Mouse (Mus musculus): ENCODE measurements around the gene Snrpc.
A peak's percentile ranks its signal among the peaks of the same experiment; 100 is the strongest.
"Not testable (repeated sequence)": the region's sequence is repeated elsewhere in the genome, so short reads cannot be mapped to it uniquely, and the experiment has no call there.

Snrpc gene

DNA sequence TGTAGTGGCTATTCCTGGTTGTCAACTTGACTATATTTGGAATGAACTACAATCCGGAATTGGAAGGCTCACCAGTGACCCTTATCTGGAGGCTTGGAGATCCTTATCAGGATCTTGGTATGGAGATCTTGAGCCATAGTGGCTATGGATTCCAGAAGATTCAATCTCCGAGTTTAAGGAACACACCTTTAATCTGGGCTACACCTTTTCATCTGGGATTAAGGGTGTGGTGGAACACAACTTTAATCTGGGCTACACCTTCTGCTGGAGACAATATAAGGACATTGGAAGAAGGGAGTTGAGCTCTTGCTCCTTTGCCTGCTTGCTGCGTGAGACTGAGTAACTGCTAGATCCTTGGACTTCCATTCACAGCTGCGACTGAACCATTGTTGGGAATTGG lies at the start of gene Snrpc:
Gene Snrpc, plus strand, starts transcription at position 301 of the 400 bp plus-strand sequence.
- DNase-seq = not testable (repeated sequence)

DNA sequence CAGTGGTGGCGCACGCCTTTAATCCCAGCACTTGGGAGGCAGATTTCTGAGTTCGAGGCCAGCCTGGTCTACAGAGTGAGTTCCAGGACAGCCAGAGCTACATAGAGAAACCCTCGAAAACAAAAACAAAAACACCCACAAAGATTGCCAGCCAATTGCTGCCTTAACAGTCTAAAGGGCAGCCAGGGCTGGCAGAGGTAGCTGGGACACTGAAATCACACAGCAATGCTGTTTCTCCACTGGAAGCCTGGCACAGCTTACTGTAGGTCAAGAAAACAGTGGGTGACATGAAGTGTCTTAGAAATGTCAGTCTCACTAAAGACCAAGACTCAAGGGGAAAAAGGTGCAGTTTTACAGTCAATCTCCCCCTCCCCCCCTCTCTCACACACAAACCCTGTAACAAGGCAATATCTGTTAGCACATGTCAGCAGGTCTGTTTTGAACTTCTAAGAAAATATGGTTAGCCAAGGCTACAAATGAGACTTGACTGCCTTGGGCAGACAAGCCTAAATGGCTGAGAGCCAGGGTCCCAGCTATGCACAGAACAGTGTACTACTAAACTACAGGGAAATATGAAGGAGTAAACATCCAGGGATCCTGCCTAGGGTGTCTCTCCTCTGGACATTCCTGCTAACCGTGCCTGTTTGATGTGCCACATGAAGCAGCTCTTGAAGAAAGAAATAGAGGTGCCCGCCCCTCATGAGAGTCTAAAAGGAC lies 49.3 kb upstream of the Snrpc start:
- no peak for DNase-seq

DNA sequence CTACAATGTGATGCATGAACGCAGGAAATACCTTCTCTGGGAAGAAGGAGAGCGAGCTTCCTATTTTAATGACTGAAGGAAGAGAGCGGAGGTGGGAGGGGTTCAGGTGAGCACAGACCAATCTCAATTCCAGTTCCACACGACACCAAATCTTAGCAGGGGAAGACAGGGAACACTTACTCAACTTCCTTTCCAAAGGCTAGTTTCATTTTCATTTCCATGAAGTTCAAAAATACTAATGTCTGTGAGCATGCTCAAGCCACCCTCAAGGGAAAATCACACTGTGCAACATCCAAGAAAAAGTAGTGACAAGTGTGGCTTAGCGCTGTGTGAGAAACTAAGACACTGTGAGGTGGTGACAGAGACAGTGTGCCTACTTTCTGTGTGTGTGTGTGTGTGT lies 47.9 kb upstream of the Snrpc start:
- no peak for DNase-seq

DNA sequence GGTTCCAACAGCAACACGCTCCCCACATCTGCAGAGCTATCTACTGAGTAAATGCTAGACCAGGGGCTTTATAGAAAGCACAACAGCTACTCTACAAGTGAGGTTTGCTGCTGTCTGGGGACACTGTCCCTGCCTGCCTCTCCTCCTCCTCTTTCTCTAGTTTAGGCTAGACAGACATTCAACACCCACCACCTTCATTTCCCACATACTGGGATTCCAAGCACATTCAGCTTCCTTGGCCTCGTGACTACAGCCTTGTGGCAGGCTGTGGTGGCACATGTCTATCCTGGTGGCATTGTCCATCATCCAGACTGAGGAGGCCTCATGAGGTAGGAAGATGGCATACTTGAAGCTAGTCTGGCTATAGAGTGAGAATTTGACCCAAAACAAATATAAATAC lies 47.0 kb upstream of the Snrpc start:
- no peak for DNase-seq

DNA sequence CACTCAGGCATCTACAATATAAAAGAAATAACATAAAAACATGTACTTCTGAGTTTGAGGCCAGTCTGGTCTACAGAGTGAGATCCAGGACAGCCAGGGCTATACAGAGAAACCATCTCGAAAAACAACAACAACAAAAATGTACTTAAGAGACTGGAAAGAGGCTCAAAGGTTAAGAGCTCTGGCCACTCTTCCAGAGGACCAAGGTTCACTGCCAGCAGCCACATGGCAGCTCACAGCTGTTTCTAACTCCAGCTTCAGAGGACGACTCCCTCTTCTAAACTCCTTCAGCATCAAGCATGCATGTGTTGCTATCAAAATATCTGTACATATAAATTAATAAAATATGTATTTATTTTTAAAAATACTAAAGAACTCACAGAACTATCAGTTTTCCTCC lies 46.4 kb upstream of the Snrpc start:
- no peak for DNase-seq

DNA sequence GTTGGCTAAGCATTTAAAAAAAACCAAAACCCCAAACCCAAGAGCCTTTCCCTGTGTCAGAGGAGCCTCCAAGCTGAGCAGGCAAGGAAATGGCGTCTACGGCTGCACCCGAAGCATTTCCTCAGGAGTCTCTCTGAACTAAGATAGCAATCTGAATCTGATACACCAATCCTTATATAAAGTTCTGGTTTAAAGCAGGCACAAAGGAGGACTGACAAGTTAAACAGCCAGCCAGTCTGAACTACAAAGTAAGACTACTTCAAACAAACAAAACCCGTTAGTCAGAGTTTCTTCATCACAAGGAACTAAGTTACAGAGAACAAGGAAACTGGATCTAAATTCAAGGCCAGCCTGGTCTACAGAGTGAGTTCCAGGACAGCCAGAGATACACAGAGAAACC lies 45.4 kb upstream of the Snrpc start:
- DNase-seq = no peak

DNA sequence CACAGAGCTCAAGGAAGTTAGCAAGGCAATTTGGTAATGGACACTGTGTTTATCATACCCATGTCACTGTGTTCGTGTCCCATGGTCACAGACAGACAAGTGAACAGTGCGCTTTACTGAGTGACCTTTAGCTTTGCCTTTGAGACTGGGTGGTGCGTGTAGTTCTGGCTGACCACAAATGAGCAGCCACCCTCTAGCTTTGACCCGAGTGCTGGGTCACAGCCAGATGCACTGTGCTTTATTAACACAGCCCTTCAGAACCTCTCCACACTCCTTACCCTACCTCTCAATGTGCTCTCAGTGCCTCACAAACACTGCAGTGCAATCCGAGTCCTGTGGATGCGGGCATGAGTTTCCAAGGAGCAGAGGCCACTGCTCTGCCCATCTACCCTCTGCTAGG lies 44.8 kb upstream of the Snrpc start:
- no peak for DNase-seq

DNA sequence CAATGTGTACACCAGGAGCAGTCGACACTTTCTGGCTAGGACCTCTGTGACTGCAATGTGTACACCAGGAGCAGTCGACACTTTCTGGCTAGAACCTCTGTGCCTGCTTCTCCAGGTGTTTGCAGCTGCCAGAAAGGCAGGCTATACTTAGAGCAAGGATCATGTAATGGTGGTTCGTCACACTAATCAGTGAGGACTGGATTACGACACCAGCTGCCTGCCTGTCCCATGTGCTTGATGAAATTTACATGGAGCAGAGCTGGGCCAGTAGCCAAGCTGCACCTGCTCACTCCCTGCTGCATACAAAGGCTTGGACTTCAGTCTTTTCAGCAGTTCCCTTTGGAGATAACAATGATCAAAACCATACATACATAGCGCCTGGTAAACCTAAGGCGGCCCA lies 41.2 kb upstream of the Snrpc start:
- DNase-seq = no peak

DNA sequence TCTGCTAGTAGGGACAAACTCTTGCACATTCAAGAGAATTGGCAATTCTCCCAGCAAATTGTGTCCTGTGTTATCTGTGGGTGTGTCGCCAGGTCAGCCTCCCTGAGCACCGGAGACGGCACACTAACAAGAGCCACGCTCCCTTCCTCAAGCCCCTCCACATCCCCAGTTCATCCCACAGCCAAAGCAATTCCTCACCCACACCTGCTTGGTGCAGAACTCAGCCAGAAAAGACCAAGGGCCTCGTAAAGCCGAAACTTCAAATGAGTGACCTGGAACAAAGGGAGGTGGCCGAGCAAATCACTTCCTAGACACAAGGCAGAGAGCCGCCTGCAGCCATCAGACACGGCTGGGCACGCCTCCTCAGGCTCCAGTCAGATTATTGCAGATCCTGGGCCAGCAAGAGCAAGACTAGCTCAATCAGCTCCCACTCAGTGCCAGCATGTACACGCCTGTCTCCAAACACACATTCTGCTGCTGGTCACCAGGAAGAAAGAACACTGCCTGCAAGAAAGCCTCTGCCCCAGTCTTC lies 40.5 kb upstream of the Snrpc start:
- DNase-seq = no peak

DNA sequence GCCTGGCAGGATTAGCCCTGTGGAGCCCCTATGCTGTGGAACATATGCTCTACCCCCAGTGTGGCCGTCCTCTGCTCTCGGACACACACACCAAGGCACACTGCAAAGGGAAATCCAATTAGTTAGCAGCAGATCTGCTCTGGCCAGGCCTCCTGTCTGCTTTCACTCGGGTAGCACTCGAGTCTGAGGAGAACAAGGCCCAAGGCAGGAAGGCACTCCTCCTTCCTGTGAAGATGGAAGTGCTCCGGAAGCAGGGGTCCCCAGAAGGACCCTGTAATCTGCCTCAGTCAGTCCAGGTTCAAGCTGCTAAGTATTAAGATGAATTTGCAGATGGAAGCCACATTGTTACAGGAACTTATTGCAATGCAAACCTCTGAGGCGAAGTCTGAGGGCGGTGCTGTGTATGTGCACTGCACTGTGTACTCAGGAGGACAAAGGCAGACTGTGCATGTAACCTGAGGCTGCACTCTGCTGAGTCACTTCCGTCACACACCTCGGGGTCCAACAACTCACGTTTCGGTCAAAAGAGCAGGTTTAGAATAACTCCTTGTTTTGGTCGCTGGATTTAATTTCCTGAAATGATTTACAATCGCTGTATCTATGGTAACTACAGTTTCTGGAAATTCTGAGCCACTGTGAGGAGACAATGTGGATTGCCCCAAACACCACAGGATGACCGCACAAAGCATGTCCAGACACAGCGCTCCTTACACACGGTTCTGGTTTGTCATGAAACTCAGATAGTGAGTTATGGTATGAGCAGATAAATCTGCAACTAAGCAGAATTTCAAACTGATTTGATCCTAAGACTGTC lies 38.0 kb upstream of the Snrpc start:
- DNase-seq = peak; percentile 30 to 48

DNA sequence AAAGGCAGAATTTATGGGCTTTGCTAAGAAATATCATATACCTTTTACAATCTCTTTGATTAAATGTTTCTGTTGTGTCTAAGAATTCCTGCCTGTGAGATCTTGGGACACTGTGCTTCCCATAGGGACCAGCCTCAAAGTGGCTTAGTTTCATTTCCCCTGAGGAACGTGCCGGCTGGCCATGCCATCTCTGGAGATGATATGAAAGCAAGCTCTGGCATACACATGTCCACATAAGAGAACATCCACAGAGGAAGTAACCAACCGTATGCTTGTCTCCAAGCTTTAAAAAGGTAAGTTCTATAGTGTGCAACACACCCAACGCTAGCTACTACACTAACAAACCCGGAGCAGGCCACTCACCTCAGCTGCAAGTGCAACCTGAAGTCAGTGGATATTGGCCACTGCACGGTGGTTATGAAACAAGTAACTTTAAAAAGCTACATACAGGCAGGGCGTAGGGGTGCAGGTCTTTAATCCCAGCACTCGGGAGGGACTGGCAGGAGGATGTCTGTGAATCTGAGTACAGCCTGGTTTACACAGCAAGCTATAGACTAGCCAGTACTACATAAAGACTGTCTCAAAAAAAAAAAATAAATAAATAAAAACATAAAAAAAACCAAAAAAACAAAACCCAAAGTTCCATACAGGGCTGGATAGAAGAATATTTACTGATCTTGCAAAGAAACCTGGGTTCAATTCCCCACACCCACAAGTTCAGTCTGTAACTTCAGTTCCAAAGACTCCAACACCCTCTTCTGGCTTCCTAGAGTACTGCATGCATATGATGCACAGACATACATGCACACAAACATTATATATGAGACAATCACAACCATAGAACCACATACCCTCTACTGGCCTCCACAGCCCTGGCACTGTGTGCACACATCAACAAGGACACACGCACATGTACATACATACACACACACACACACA lies 37.0 kb upstream of the Snrpc start:
- no peak for DNase-seq

DNA sequence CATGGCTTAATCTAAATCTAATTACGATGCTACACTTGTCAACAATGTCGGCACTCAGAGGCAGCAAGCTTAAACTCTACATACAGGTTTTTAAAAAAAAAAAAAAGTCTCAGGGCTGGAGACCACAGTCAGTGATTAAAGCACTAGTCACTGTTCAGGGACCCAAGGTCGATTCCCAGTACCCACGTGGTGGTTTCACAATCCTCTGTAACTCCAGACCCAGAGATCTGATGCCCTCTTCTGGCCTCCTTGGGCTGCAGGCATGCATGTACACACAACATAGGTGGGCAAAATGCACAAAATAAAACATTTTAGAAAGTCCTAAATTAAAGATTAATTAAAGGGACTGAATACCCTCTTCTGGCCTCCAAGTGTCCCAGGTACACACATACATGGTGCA lies 34.2 kb upstream of the Snrpc start:
- no peak for DNase-seq

DNA sequence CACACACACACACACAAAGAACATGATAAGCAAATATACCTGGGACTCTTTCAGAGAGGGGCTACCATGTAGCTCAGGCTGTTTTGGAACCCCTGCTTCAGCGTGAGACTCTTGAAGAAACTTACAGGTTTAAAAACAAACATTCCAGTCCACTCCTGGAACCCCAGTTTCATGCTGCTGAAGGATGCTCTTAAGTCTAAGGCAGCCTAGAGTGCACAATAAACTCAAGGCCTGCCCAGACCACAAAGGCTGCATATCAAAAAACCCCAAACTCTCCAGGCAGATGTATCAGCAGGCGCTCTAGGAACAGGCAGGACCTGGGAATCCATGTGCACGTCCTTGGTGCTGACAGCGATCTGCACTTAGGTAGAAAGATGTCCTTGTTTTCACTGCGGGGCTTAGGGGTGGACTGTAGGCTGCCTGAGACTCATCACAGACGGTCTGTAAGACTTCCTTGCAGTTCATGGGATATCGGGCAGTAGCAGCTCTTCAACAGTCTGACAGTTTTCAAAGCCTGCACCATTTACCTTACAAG lies 33.7 kb upstream of the Snrpc start:
- no peak for DNase-seq

DNA sequence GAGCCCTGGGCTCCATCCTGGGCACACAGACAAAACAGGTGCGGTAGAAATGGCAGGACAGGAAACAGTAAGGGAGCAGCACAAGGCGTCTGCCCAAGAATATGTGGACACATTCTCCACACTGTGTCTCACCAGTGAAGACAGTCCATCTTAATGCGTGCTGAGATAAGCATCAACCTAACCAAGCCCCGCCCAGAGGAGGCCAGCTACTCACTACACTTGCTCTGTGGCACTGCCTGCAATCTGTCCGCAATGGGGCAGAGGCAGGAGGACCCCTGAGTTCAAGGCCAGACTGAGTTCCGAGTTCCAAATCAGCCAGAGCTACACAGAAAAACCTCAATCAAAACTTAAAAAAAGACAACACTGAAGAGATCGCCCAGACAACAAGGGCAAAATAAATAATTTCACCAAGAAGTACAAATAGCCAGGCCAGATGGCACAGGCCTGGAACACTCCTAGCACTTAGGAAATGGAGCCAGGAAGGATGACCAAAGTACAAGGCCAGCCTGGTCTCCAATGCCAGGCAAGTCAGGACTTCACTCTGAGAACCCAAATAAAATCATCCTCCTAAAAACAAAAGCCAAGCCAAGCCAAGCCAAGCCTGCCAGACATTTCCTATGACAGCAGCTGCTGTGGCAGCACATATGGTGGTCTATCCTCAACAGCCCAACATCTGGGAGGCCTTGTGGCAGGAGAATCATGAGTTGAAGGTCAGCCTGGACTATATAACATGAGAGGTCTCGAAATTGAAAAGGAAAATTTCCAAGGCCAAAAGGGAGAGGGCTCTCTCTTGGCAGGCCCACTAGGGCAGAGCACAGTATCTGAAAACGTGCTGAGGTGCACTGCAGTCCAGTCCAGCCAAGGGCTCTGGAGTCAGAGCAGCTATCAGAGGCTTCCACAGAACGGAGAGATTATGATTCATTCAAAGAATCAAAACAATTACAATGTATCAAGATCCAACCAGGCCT lies 32.9 kb upstream of the Snrpc start:
- DNase-seq = no peak

DNA sequence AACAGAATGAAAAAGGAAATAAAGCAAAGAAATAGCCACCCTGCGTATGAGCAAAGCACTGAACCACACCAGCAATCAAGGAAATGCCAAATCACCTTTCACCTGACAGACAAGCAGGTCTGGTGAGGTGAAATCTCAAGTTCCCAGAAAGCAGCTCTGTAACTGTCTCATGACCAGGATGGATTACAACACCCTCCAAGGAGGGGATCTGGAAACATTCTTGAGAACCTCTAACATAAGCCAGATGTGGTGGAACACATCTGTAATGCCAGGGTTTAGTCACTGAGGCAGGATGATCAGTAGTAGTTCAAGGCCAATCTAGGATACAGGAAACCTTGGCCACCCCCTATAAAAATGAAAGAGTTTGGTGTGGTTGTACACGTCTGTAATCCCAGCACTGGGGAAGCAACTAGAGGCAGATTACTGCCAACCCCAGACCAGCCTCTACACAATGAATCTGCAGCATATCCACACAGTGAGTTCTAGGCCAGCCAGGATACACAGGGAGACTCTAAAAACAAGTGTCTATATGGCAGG lies 30.3 kb upstream of the Snrpc start:
- no peak for DNase-seq

DNA sequence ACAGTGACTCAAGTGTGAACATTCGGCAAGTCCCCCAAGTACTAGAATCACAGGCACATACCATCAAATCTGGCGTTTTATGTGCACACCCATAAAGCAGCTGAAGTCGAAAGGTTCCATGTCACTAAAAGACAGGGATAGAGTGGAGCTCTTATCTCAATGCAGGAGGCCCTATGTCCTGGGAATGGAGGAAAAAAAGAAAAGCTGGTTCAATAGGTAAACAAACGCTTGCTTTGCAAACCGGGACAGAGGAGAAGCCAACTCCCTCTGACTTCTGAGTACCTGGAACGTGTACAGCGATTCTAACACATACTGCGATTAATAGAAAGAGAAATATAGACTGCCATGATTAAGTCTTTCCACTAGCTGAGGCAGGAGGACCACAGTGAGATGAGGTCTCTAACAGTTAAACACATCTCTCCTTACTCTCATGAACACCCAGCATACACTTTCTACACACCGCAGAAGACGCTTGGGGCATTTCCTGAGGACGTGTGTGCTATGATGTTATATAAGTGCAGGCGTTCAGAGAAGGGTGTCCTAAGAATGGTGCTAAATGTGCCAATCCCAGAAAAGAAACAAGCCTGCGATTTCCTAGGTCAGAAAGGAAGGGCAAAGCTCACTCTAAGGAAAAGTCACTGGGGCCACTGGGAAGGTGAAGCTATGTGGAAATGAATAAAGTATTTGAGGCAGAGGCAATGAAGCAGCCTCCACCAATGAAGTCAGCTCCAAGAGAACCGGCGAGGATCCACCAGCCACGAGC lies 27.2 kb upstream of the Snrpc start:
- DNase-seq = no peak

DNA sequence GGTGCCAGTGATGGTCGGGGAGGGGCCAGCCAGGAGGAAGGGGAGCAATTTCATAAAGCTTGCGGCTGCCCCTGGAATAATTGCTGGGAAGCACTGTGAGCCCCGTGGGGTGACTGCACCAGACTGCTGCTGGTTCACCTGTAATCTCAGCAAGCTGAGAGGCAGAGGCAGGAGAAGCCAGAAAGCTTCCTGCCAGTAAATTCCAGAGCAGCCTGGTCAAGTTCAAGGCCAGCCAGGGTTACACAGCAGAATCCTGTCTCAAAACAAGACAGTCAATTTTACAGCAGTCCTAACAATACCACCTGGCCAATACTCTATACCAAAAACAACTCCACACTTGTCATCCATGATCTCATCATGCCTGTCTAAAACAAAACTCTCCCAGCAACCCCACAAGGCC lies 26.0 kb upstream of the Snrpc start:
- no peak for DNase-seq

DNA sequence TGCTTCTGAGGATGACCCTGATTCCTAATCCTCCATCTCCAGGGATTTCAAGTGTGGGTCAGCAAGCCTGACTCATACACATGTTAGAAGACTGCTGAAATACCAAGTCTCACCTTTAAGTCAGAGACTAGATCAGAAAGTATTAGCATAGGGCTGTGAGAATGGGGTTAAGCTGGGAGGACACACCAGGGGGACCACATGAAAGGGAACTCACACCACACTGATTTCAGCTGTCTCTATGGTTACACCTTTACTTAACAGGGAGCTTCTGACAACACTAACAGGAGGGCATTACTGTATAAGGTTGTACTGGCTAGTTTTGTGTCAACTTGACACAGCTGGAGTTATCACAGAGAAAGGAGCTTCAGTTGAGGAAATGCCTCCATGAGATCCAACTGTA lies 23.3 kb upstream of the Snrpc start:
- DNase-seq = no peak

DNA sequence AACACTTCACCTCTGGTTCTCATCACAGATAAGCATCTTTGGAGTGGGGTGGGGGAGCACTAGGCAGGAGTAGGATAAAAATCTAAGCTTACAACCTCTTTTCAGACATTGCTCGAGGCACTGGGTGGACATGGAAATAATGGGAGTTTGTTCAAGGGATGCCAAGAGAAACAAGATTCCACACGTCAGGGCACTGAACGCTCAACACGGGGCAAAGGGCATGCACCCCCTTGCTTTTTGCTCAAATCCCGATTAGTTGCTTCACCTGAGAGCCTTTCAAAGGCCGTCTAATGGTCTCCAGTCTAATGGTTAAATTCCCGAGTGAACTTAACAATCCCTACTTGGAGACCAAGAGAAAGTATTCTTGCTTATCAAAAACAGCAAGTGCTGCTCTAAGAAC lies 18.9 kb upstream of the Snrpc start:
- no peak for DNase-seq

DNA sequence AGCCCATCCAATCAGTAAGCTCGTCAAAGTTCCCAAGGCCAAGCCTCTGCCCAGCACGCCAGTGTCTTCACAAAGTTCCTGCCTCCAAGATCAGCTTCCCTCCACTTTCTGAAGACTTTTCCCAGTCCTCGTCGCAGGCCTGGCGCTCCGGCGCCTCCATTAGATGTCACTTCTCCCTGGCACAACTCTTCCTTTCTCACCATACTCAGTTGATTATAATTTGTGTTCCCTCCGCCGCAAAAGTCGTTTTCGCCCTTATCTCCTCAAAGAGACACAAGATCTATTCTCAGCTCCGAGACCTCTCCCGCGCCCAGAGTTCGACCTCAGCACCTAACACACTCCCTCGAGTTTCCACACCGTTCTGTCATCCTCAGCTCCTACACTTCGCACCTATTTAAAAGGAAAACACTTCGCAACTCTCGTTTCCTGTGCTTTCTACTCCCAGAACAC lies 18.4 kb upstream of the Snrpc start:
- peak; percentile 12 to 22 for DNase-seq
